Mouse (Mus musculus) neutrophil, adult 59 days (primary cell): ENCODE results near the gene Crlf1. TPM values are rescaled to one million over a fixed set of nuclear protein-coding genes. Genes with fewer than 3 reads are reported as not detected.

Experiments used
- total RNA-seq, 2 experiments: library from RNA; stranded (reverse); gene quantifications; 1 replicate in 1 of 2; 2 replicates in 1 of 2; pipeline ENCODE4 v1.2.4; 2023

The Crlf1 gene
- total RNA-seq, result not detected

GRCm38 (mm10) chr8:70492664-70493640, at the start of gene Crlf1:
Crlf1 (plus strand) TSS chr8:70493158.

GRCm38 (mm10) chr8:70476333-70477268, 16.4 kb upstream of the Crlf1 start, which contains the start of gene Klhl26:
Klhl26 (minus strand) TSS chr8:70476968.

GRCm38 (mm10) chr8:70486941-70487520, 5.9 kb upstream of the Crlf1 start, which contains the start of gene Tmem59l:
Tmem59l (minus strand) TSS chr8:70487358.

GRCm38 (mm10) chr8:70506328-70507026, 13.5 kb downstream of the Crlf1 start, which contains the start of gene Rex1bd:
Rex1bd (minus strand) TSS chr8:70506752.

GRCm38 (mm10) chr8:70510228-70510915, 17.4 kb downstream of the Crlf1 start, which contains the start of gene Uba52:
Uba52 (minus strand) TSS chr8:70510801.

GRCm38 (mm10) chr8:70527512-70528181, 34.7 kb downstream of the Crlf1 start, which contains the start of the genes Fkbp8 and Kxd1:
Fkbp8 (plus strand) TSS chr8:70527724.
Kxd1 (minus strand) TSS chr8:70527956.

GRCm38 (mm10) chr8:70539077-70539813, 46.3 kb downstream of the Crlf1 start, which contains the start of gene Ell:
Ell (plus strand) TSS chr8:70539457.

Other genes with a start within 250 kb of the Crlf1 start
- 1 to 10 TPM; 8.3 to 9.6 TPM for gene Homer3, start 210.3 kb upstream of the Crlf1 start, total RNA-seq
- 10 to 100 TPM; 32.1 to 32.3 TPM for gene Ddx49, start 190.7 kb upstream of the Crlf1 start, total RNA-seq
- gene Cope, start 190.6 kb upstream of the Crlf1 start, total RNA-seq, result 100 to 1,000 TPM; 104 to 110 TPM
- gene Cers1, start 177.4 kb upstream of the Crlf1 start, total RNA-seq, result not detected
- gene Gdf1, start 163.3 kb upstream of the Crlf1 start, total RNA-seq, result not detected
- 10 to 100 TPM; 49.1 to 49.4 TPM for gene Upf1, start 139.9 kb upstream of the Crlf1 start, total RNA-seq
- under 1 TPM; 0.24 to 0.78 TPM for gene Comp, start 119.6 kb upstream of the Crlf1 start, total RNA-seq
- 1 to 10 TPM; 4.6 to 6.1 TPM for gene Crtc1, start 53.6 kb upstream of the Crlf1 start, total RNA-seq
- gene Klhl26, start 16.2 kb upstream of the Crlf1 start, total RNA-seq, result 1 to 10 TPM; 2.8 to 3.1 TPM
- gene Tmem59l, start 5.8 kb upstream of the Crlf1 start, total RNA-seq, result not detected
- 10 to 100 TPM; 34.2 to 41.7 TPM for gene Rex1bd, start 13.6 kb downstream of the Crlf1 start, total RNA-seq
- gene Uba52, start 17.6 kb downstream of the Crlf1 start, total RNA-seq, result 1,000 to 10,000 TPM; 1,079 to 1,154 TPM
- 100 to 1,000 TPM; 180 to 195 TPM for gene Fkbp8, start 34.6 kb downstream of the Crlf1 start, total RNA-seq
- gene Kxd1, start 34.8 kb downstream of the Crlf1 start, total RNA-seq, result 10 to 100 TPM; 35.5 to 41.3 TPM
- gene Ell, start 46.3 kb downstream of the Crlf1 start, total RNA-seq, result 10 to 100 TPM; 45.8 to 47.5 TPM
- gene Isyna1, start 101.2 kb downstream of the Crlf1 start, total RNA-seq, result 10 to 100 TPM; 36.3 to 37.9 TPM
- gene Ssbp4, start 115.7 kb downstream of the Crlf1 start, total RNA-seq, result 10 to 100 TPM; 56.0 to 61.5 TPM
- 10 to 100 TPM; 80.6 to 91.2 TPM for gene Lrrc25, start 123.0 kb downstream of the Crlf1 start, total RNA-seq
- gene Gdf15, start 139.3 kb downstream of the Crlf1 start, total RNA-seq, result under 1 TPM; 0.46 to 0.67 TPM
- gene Pgpep1, start 167.2 kb downstream of the Crlf1 start, total RNA-seq, result 1 to 10 TPM; 2.9 to 3.7 TPM
- gene Lsm4, start 180.1 kb downstream of the Crlf1 start, total RNA-seq, result 10 to 100 TPM; 45.3 to 47.9 TPM
- 100 to 1,000 TPM; 528 to 702 TPM for gene Jund, start 205.8 kb downstream of the Crlf1 start, total RNA-seq
- gene Iqcn, start 210.3 kb downstream of the Crlf1 start, total RNA-seq, result 1 to 10 TPM; 3.2 to 5.3 TPM
- gene Gm3336, start 225.4 kb downstream of the Crlf1 start, total RNA-seq, result under 1 TPM in 1 of 2 experiments, not detected in 1; 0.33 TPM
- under 1 TPM; 0.62 to 0.80 TPM for gene Pde4c, start 230.6 kb downstream of the Crlf1 start, total RNA-seq